Mouse (Mus musculus): Measurements from ENCODE around the gene St7.

DNA sequence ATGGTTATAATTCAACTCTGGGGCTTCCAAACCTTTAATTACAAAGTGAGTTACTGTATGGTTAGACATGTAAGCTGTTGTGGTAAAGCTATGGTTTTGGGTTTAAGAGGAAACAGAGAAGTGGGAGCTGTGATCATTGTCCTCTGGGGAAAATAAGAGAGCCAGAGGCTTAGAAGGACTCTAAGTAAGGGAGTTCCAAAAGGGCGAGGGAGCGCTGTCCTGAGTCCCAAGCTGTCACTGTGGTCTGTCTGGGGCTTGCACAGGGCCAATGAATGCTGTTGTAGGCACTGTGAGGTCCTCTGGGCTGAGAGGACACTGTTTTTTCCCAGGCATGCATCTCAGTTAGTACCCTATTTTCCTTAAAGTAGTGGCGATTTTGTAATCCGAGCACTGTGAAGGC lies 49.5 kb downstream of the St7 start:
- TF ChIP-seq EP300 (IDR thresholded peaks at IDR 0.05) = no peak
- no peak for TF ChIP-seq CTCF (IDR thresholded peaks at IDR 0.05)

Data from lung, postnatal 0 days (tissue).